15 mouse cellular contexts compared by ENCODE assay signal in genomic region chr5:117284029-117284428, GRCm38 (mm10). TPM values are rescaled to one million over a fixed set of nuclear protein-coding genes. Genes with fewer than 3 reads are reported as not detected.
DNase-seq lines count a peak whose midpoint lies in the region; ATAC-seq and TF ChIP-seq lines count a peak whose summit lies in the region.
"Had no signal": no experiment of that assay in that cellular context is flagged by ENCODE, and none has a peak within 500 bp of the region (broad histone marks: within the 10 kb centered on the region; RNA-seq: fewer than 3 reads in every experiment).

No protein-coding gene starts in this region.

- no peak for TF ChIP-seq CTCF in E14TG2a.4 (conservative IDR thresholded peaks at IDR 0.05; ENCODE audit: low read length)
- TF ChIP-seq CTCF in hindbrain, postnatal 0 days (IDR thresholded peaks at IDR 0.05; ENCODE audit: low read depth): no peak

- ATAC-seq in hindbrain, postnatal 0 days: peak; percentile 24; the same call in 1 of the 2 replicates
- ATAC-seq: activated CD4-positive, CD25-positive, alpha-beta regulatory T cell, adult 4 months; intestine, embryonic 16.5 days had no signal

- 39% methylated on average over 9 of the region's 9 CpGs for WGBS in hindbrain, postnatal 0 days

- peaks cover 4% of the 10 kb centered on the region; the same call in 1 of the 2 replicates for H3K27me3 ChIP-seq in E14TG2a.4 (ENCODE audit: insufficient read depth, low read length)
- no peaks in the 10 kb centered on the region for H3K27me3 ChIP-seq in hindbrain, postnatal 0 days (ENCODE audit: insufficient read depth, low read length)
- H3K27me3 ChIP-seq: embryonic facial prominence, embryonic 15.5 days; heart, embryonic 13.5 days; limb, embryonic 15.5 days; lung, embryonic 15.5 days had no signal

- no peaks in the 10 kb centered on the region for H3K9me3 ChIP-seq in E14TG2a.4 (ENCODE audit: low read length)
- no peaks in the 10 kb centered on the region for H3K9me3 ChIP-seq in hindbrain, postnatal 0 days (ENCODE audit: low read length)
- H3K9me3 ChIP-seq: embryonic facial prominence, embryonic 15.5 days; heart, embryonic 13.5 days; limb, embryonic 15.5 days; lung, embryonic 15.5 days; midbrain, embryonic 12.5 days had no signal

- H3K4me2 ChIP-seq in hindbrain, postnatal 0 days (ENCODE audit: low read depth, low read length): no peak overlapping the region
- H3K4me2 ChIP-seq: embryonic facial prominence, embryonic 15.5 days; heart, embryonic 13.5 days; limb, embryonic 15.5 days; lung, embryonic 15.5 days; midbrain, embryonic 12.5 days had no signal

- peak overlapping the region; percentile 7; the same call in 1 of the 2 replicates for H3K4me3 ChIP-seq in E14TG2a.4 (replicated peaks; ENCODE audit: low read length)
- no peak overlapping the region for H3K4me3 ChIP-seq in hindbrain, postnatal 0 days (ENCODE audit: low read length)
- H3K4me3 ChIP-seq: embryonic facial prominence, embryonic 15.5 days; heart, embryonic 13.5 days; limb, embryonic 15.5 days; lung, embryonic 15.5 days; midbrain, embryonic 12.5 days had no signal

- peak; percentile 38 to 68 for DNase-seq in layer of hippocampus, adult 18-20 months (ENCODE audit: low spot score in 2 of 2)
- DNase-seq in layer of hippocampus, adult 9-10 months (ENCODE audit: low spot score): no peak
- peak; percentile 52 for DNase-seq in MN1 (ENCODE audit: low spot score)
- DNase-seq in hindbrain, postnatal 0 days (ENCODE audit: low spot score): peak; percentile 68
- DNase-seq in cerebellum, adult 9-10 months: no peak
- no peak for DNase-seq in cerebellum, postnatal 36 days
- no peak for DNase-seq in heart, adult 8-10 months (ENCODE audit: low spot score)

- peak overlapping the region; percentile 48; the same call in 1 of the 2 replicates for H3K27ac ChIP-seq in hindbrain, postnatal 0 days
- H3K27ac ChIP-seq: embryonic facial prominence, embryonic 15.5 days; heart, embryonic 13.5 days; limb, embryonic 15.5 days; lung, embryonic 15.5 days; midbrain, embryonic 12.5 days had no signal

- H3K4me1 ChIP-seq in E14TG2a.4 (replicated peaks; ENCODE audit: low read depth, low read length): peaks cover 75% of the 10 kb centered on the region
- H3K4me1 ChIP-seq in hindbrain, postnatal 0 days (ENCODE audit: insufficient read depth, low read length): 0 out of 2 replicates have a peak, but pooled peaks cover 12% of the 10 kb centered on the region

- H3K36me3 ChIP-seq in E14TG2a.4 (ENCODE audit: insufficient read depth, low read length): peaks cover 63% of the 10 kb centered on the region
- H3K36me3 ChIP-seq in hindbrain, postnatal 0 days (ENCODE audit: insufficient read depth, low read length): peaks cover 18% of the 10 kb centered on the region; the same call in 1 of the 2 replicates

- H3K9ac ChIP-seq in hindbrain, postnatal 0 days (replicated peaks; ENCODE audit: low read length): no peak overlapping the region
- H3K9ac ChIP-seq: embryonic facial prominence, embryonic 15.5 days; heart, embryonic 13.5 days; limb, embryonic 15.5 days; lung, embryonic 15.5 days; midbrain, embryonic 12.5 days had no signal

RNA-seq across cellular contexts. Expression of gene Pebp1, which starts 3.4 kb away (rescaled TPM):
- total RNA-seq in layer of hippocampus, adult 18-20 months (2021): 100 to 1,000 TPM; 759 to 778 TPM
- 1,096 and 1,413 TPM in 2 replicates for total RNA-seq in hindbrain, postnatal 0 days (2014; rRNA removed)
- 1,008 and 1,032 TPM in 2 replicates for polyA plus RNA-seq in hindbrain, postnatal 0 days (2015; fragmentation: Nextera tagmentation; extraction: Ambion mirVana)
- 100 to 1,000 TPM; 440 to 578 (median 532) TPM for total RNA-seq in heart, adult 8-10 months (2022)

RNA-seq across cellular contexts. Expression of gene Vsig10, which starts 34.9 kb away (rescaled TPM):
- 1 to 10 TPM; 1.8 to 2.0 TPM for total RNA-seq in layer of hippocampus, adult 18-20 months (2021)
- 3.3 and 4.6 TPM in 2 replicates for total RNA-seq in hindbrain, postnatal 0 days (2014; rRNA removed)
- polyA plus RNA-seq in hindbrain, postnatal 0 days (2015; fragmentation: Nextera tagmentation; extraction: Ambion mirVana): 3.4 and 4.7 TPM in 2 replicates
- 1 to 10 TPM; 5.0 to 7.0 (median 6.3) TPM for total RNA-seq in heart, adult 8-10 months (2022)

Comparison
In these comparisons a context has a peak if more than half of its experiments do, and no peak if none do; other contexts are left out.
1. DNase-seq: peak in layer of hippocampus, adult 18-20 months (2 of 2), MN1 (single experiment) and hindbrain, postnatal 0 days (single experiment); none in layer of hippocampus, adult 9-10 months (single experiment), cerebellum, adult 9-10 months (single experiment), cerebellum, postnatal 36 days (0 of 2) and heart, adult 8-10 months (single experiment).